Mouse (Mus musculus) embryonic facial prominence, embryonic 14.5 days (tissue): ENCODE results near the gene Fam171a1. TPM values are rescaled to one million over a fixed set of nuclear protein-coding genes. Genes with fewer than 3 reads are reported as not detected.
"Not testable (repeated sequence)": the region's sequence is repeated elsewhere in the genome, so short reads cannot be mapped to it uniquely, and the experiment has no call there.

ENCODE experiments used
- ATAC-seq: fragments of 200-750 bp; cut with Nextera tagmentation; 2 replicates; pipeline ENCODE4 v1.8.0; 2017; ENCODE audit warnings: low read depth, moderate number of reproducible peaks, moderate TSS enrichment
- DNase-seq: peaks from one replicate; pipeline ENCODE4 v3.0.0-alpha.2; 2015; ENCODE audit warnings: low spot score
- H3K27ac ChIP-seq: fragments of 300-500 bp; sonication (generic); replicated peaks from 2 replicates; pipeline ENCODE4 v1.5.1; 2014; ENCODE audit warnings: low read depth, mild to moderate bottlenecking, low read length, moderate library complexity
- H3K27me3 ChIP-seq: fragments of 300-500 bp; sonication (generic); replicated peaks from 2 replicates; pipeline ENCODE4 v1.6.1; 2014; ENCODE audit warnings: low read length; ENCODE audit not compliant: control insufficient read depth, insufficient read depth
- H3K36me3 ChIP-seq: fragments of 300-500 bp; sonication (generic); 2 replicates; pipeline ENCODE4 v1.6.1; 2014; ENCODE audit warnings: low read length, mixed read lengths; ENCODE audit not compliant: control insufficient read depth, insufficient read depth
- H3K4me1 ChIP-seq: fragments of 300-500 bp; sonication (generic); 2 replicates; pipeline ENCODE4 v1.6.1; 2014; ENCODE audit warnings: antibody characterized with exemption, low read length; ENCODE audit not compliant: control insufficient read depth, insufficient read depth
- H3K4me2 ChIP-seq: fragments of 300-500 bp; sonication (generic); 2 replicates; pipeline ENCODE4 v1.6.1; 2014; ENCODE audit warnings: low read depth, mild to moderate bottlenecking, low read length, moderate library complexity, mixed read lengths
- H3K4me3 ChIP-seq: fragments of 300-500 bp; sonication (generic); 2 replicates; pipeline ENCODE4 v1.5.1; 2014; ENCODE audit warnings: low read depth, mild to moderate bottlenecking, low read length
- H3K9ac ChIP-seq: fragments of 300-500 bp; sonication (generic); 2 replicates; pipeline ENCODE4 v1.6.1; 2014; ENCODE audit warnings: low read depth, mild to moderate bottlenecking, low read length, moderate library complexity, mixed read lengths
- H3K9me3 ChIP-seq: fragments of 300-500 bp; sonication (generic); 2 replicates; pipeline ENCODE4 v1.6.1; 2016; ENCODE audit warnings: low read length; ENCODE audit not compliant: control insufficient read depth
- WGBS: fragments of 180-500 bp; shearing (Covaris S2); extraction: QIAGEN DNeasy Blood & Tissue Kit; methylation state at CpG from one replicate; pipeline ENCODE4 v1.1.7; 2014; 5-methylcytosine and 5-hydroxymethylcytosine counted together
- polyA plus RNA-seq: library from polyadenylated mRNA; unstranded; fragments of >200 nt; fragmentation: Nextera tagmentation; extraction: Ambion mirVana; gene quantifications from 2 replicates; pipeline ENCODE4 v1.2.1, GENCODE M21; 2014

The Fam171a1 gene
- polyA plus RNA-seq, 1 experiment from 2014 or later, result 31.2 TPM

DNA sequence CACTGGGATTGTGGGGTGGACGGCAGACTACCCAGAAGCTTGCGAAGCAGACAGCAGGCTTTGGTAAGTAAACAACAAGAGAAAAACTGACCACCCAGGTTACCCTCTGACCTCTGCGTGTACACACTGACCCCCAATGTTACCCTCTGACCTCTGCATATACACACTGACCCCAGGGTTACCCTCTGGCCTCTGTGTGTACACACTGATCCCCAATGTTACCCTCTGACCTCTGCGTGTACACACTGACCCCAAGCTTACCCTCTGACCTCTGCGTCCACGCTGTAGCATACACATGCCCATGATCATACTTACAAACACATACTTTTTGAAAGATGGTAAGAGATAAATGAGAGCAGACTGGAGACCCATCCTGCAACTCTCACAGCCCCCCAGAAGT is 77.1 kb downstream of the Fam171a1 start:
- no peak overlapping the region for H3K27ac ChIP-seq
- no peak overlapping the region for H3K4me3 ChIP-seq
- no peaks in the 10 kb centered on the region for H3K4me1 ChIP-seq
- no peaks in the 10 kb centered on the region for H3K27me3 ChIP-seq
- H3K9me3 ChIP-seq, result no peaks in the 10 kb centered on the region
- no peak overlapping the region for H3K4me2 ChIP-seq
- DNase-seq (no peak), ATAC-seq (no peak)
- H3K36me3 ChIP-seq, result peaks cover 20% of the 10 kb centered on the region; the same call in 1 of the 2 replicates
- H3K9ac ChIP-seq, result no peak overlapping the region
- WGBS, result 72% methylated on average over 6 of the region's 6 CpGs

GRCm38 (mm10) chr2:3195511-3195910 is 81.5 kb downstream of the Fam171a1 start:
- no peak for ATAC-seq
- Histone ChIP-seq H3K27me3 (no peaks in the 10 kb centered on the region), H3K36me3 (peaks cover 22% of the 10 kb centered on the region; the same call in 1 of the 2 replicates), H3K4me1 (no peaks in the 10 kb centered on the region), H3K4me2 (no peak overlapping the region), H3K27ac (no peak overlapping the region), H3K9ac (no peak overlapping the region), H3K9me3 (no peaks in the 10 kb centered on the region), H3K4me3 (no peak overlapping the region)
- 30% methylated on average over 5 of the region's 5 CpGs for WGBS
- DNase-seq, result no peak

DNA sequence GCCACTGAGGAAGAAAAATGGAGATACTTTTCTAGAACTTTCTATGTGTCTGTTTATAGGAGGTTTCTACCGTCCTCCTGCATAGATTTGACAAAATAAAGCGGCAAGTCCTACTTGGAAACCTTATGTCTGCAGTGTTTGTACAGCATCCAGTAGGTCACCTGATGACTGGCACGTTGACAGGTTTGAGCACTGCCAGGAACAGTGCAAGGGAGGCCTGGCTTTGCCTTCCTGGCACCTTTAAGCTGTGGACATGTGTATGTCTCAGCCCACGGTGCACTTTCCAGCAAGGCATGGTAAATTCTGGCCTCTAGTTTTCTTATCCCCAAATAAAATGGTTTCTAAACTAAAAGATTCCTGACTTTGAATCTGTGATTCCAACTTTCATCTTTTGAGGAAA is 86.4 kb downstream of the Fam171a1 start:
- WGBS, result 87% methylated on average over 4 of the region's 4 CpGs
- no peak overlapping the region for H3K27ac ChIP-seq

DNA sequence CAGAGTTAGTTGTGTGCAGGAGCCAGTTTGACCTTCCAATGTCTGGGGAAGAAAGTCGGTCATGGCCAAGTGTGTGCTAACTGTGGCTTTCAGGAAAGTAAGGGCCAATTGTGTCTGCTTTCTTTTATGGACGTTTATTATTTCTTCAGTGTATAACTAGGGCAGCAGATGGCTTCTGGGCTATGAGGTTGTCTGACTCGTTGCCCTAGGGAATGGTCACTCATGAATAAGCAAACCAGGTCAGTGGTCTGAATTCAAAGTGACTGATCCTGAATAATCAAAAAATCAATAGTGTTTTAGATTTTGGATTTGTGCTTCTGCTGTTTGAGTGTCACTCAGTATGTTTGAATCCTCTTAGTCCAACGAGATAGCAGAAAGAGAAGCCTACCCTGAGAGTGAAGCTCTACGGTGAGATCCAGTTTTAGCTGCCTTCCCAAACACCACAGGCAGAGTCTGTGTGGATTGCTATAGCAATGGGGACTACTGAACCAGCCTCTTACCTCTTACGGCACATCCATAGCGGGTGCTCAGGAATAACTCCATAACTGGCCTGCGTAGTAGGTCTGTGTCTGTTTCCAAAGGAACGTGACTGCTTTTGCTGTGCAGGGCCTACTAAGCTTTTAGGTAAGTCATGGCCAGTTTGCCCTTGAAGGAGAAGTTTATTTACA is 93.1 kb downstream of the Fam171a1 start:
- no peak overlapping the region for H3K4me2 ChIP-seq
- 0 out of 2 replicates have a peak, but pooled peaks cover 15% of the 10 kb centered on the region for H3K36me3 ChIP-seq
- H3K27me3 ChIP-seq, result no peaks in the 10 kb centered on the region
- no peak overlapping the region for H3K9ac ChIP-seq
- H3K27ac ChIP-seq, result no peak overlapping the region
- DNase-seq, result no peak
- H3K4me1 ChIP-seq, result no peaks in the 10 kb centered on the region
- no peaks in the 10 kb centered on the region for H3K9me3 ChIP-seq
- 89% methylated on average over 9 of the region's 9 CpGs for WGBS
- no peak for ATAC-seq
- H3K4me3 ChIP-seq, result no peak overlapping the region

More for the DNA sequence above, 86.4 kb downstream of the Fam171a1 start:
- Histone ChIP-seq H3K4me2 (no peak overlapping the region), H3K4me1 (no peaks in the 10 kb centered on the region), H3K4me3 (no peak overlapping the region), H3K9me3 (no peaks in the 10 kb centered on the region), H3K36me3 (peaks cover 27% of the 10 kb centered on the region; the same call in 1 of the 2 replicates), H3K9ac (no peak overlapping the region), H3K27me3 (no peaks in the 10 kb centered on the region)
- DNase-seq (no peak), ATAC-seq (no peak)

DNA sequence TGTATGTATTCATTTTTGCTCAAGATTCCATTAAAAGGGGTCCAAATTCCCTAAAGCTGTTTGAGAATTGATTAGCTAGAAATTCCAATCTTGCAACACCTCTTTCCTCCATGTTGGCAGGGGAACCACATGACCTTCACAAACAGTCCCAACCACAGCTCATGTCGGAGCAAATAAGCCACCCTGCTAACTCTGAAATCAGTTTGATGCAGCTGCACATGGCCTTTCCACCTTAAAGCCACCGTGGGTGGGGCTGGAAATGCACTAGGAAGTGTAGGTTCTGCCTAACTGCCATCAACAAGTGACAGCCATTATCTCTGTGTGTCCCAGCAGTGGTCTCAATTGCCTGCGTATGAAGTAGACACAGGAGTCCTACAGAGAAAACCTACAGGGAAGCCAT is 101.5 kb downstream of the Fam171a1 start:
- H3K4me3 ChIP-seq, result no peak overlapping the region
- H3K36me3 ChIP-seq, result no peaks in the 10 kb centered on the region; the same call in 1 of the 2 replicates
- DNase-seq (no peak), ATAC-seq (no peak)
- no peak overlapping the region for H3K9ac ChIP-seq
- H3K27ac ChIP-seq, result no peak overlapping the region
- no peak overlapping the region for H3K4me2 ChIP-seq
- no peaks in the 10 kb centered on the region for H3K4me1 ChIP-seq
- WGBS, result 82% methylated on average over 3 of the region's 3 CpGs
- H3K9me3 ChIP-seq, result no peaks in the 10 kb centered on the region
- H3K27me3 ChIP-seq, result no peaks in the 10 kb centered on the region

GRCm38 (mm10) chr2:3216617-3217016 is 102.6 kb downstream of the Fam171a1 start:
- 53% methylated on average over 10 of the region's 10 CpGs for WGBS
- DNase-seq (peak; percentile 14), ATAC-seq (no peak)
- H3K9ac ChIP-seq, result no peak overlapping the region
- no peak overlapping the region for H3K27ac ChIP-seq
- no peaks in the 10 kb centered on the region for H3K9me3 ChIP-seq
- H3K27me3 ChIP-seq, result no peaks in the 10 kb centered on the region
- peaks cover 3% of the 10 kb centered on the region; the same call in 1 of the 2 replicates for H3K36me3 ChIP-seq
- peak overlapping the region; percentile 8; the same call in 1 of the 2 replicates for H3K4me2 ChIP-seq
- no peaks in the 10 kb centered on the region for H3K4me1 ChIP-seq
- no peak overlapping the region for H3K4me3 ChIP-seq

GRCm38 (mm10) chr2:3217577-3217976 is 103.6 kb downstream of the Fam171a1 start:
- DNase-seq, H3K4me2 ChIP-seq, H3K27ac ChIP-seq, H3K36me3 ChIP-seq, H3K9me3 ChIP-seq, H3K27me3 ChIP-seq, ATAC-seq, H3K9ac ChIP-seq, H3K4me3 ChIP-seq, H3K4me1 ChIP-seq: not testable (repeated sequence)
- WGBS, result 94% methylated on average over 3 of the region's 3 CpGs

DNA sequence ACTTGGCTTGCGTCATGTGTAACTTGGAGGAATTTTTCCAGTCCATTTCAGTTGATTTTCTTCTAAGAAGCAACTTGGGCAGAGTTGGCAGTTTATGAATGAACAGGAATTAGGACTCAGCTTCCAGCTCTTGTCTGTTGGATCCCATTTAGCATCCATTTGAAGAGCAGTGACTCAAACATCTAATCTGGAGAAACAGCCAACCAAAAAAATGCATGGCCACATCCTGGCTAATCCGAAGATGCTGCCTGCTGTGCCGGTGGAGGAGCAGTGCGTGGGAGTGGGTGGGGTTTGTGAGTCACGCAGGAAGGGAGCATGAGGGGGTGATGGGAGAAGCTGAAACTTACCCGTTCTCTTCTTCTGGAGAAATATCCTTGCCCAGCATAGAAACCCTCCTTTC is 104.2 kb downstream of the Fam171a1 start:
- Histone ChIP-seq H3K9ac (no peak overlapping the region), H3K4me1 (no peaks in the 10 kb centered on the region), H3K9me3 (no peaks in the 10 kb centered on the region), H3K4me3 (no peak overlapping the region), H3K36me3 (peaks cover 3% of the 10 kb centered on the region; the same call in 1 of the 2 replicates), H3K4me2 (no peak overlapping the region), H3K27me3 (no peaks in the 10 kb centered on the region), H3K27ac (no peak overlapping the region)
- ATAC-seq, result no peak
- whole genome bisulfite sequencing, result 83% methylated on average over 6 of the region's 6 CpGs
- no peak for DNase-seq

- Histone ChIP-seq H3K27ac (no peak overlapping the region), H3K9ac (no peak overlapping the region), H3K36me3 (peaks cover 24% of the 10 kb centered on the region), H3K27me3 (no peaks in the 10 kb centered on the region), H3K4me3 (no peak overlapping the region), H3K4me2 (no peak overlapping the region), H3K4me1 (no peaks in the 10 kb centered on the region), H3K9me3 (no peaks in the 10 kb centered on the region)
- DNase-seq (peak; percentile 10), ATAC-seq (0 out of 2 replicates have a peak, but pooled peaks have one; percentile 12)
- 59% methylated on average over 4 of the region's 4 CpGs for WGBS
Measured at GRCm38 (mm10) chr2:3228475-3228874, 114.5 kb downstream of the Fam171a1 start.
